Mouse (Mus musculus): ENCODE measurements around the gene Lrrc75a. TPM values are rescaled to one million over a fixed set of nuclear protein-coding genes. Genes with fewer than 3 reads are reported as not detected.
A peak's percentile ranks its signal among the peaks of the same experiment; 100 is the strongest.

Lrrc75a gene
- polyA plus RNA-seq, 1 experiment from 2014 or later = 18.4 TPM

- peak overlapping the region; percentile 89 for H3K27ac ChIP-seq
- H3K9me3 ChIP-seq = no peaks in the 10 kb centered on the region
- no peaks in the 10 kb centered on the region for H3K27me3 ChIP-seq
- H3K4me2 ChIP-seq = peak overlapping the region; percentile 55
- ATAC-seq (ENCODE audit: insufficient number of reproducible peaks, insufficient read depth, low FRiP score, low TSS enrichment, low read depth) = peak; percentile 76
- WGBS = 10% methylated on average over 19 of the region's 19 CpGs
- H3K9ac ChIP-seq = peak overlapping the region; percentile 72
- H3K4me1 ChIP-seq = peaks cover 23% of the 10 kb centered on the region
- H3K4me3 ChIP-seq = peak overlapping the region; percentile 31
- peaks cover 43% of the 10 kb centered on the region for H3K36me3 ChIP-seq
Observed at GRCm38 (mm10) chr11:62613657-62614365, 34.5 kb downstream of the Lrrc75a start.

- Histone ChIP-seq H3K27me3 (no peaks in the 10 kb centered on the region), H3K27ac (no peak overlapping the region), H3K9me3 (no peaks in the 10 kb centered on the region), H3K9ac (peak overlapping the region; percentile 72; the same call in 1 of the 2 replicates), H3K4me2 (no peak overlapping the region), H3K4me3 (no peak overlapping the region), H3K4me1 (peaks cover 23% of the 10 kb centered on the region), H3K36me3 (peaks cover 48% of the 10 kb centered on the region)
- WGBS = 50% methylated on average over 10 of the region's 10 CpGs
- no peak for ATAC-seq (ENCODE audit: insufficient number of reproducible peaks, insufficient read depth, low FRiP score, low TSS enrichment, low read depth)
Observed at GRCm38 (mm10) chr11:62612604-62613003, 35.7 kb downstream of the Lrrc75a start.

GRCm38 (mm10) chr11:62610304-62610703, 38.0 kb downstream of the Lrrc75a start:
- Histone ChIP-seq H3K4me3 (no peak overlapping the region), H3K9me3 (no peaks in the 10 kb centered on the region), H3K27ac (no peak overlapping the region), H3K4me2 (no peak overlapping the region), H3K27me3 (no peaks in the 10 kb centered on the region), H3K4me1 (peaks cover 43% of the 10 kb centered on the region), H3K36me3 (peaks cover 60% of the 10 kb centered on the region), H3K9ac (no peak overlapping the region)
- ATAC-seq (ENCODE audit: insufficient number of reproducible peaks, insufficient read depth, low FRiP score, low TSS enrichment, low read depth) = no peak
- 84% methylated on average over 6 of the region's 6 CpGs for WGBS

- WGBS = 82% methylated on average over 10 of the region's 10 CpGs
- Histone ChIP-seq H3K4me3 (no peak overlapping the region), H3K9me3 (no peaks in the 10 kb centered on the region), H3K27me3 (no peaks in the 10 kb centered on the region), H3K9ac (no peak overlapping the region), H3K4me1 (peaks cover 45% of the 10 kb centered on the region), H3K27ac (no peak overlapping the region), H3K4me2 (no peak overlapping the region), H3K36me3 (peaks cover 73% of the 10 kb centered on the region)
- no peak for ATAC-seq (ENCODE audit: insufficient number of reproducible peaks, insufficient read depth, low FRiP score, low TSS enrichment, low read depth)
Observed at GRCm38 (mm10) chr11:62608826-62609675, 39.3 kb downstream of the Lrrc75a start.

- Histone ChIP-seq H3K27ac (no peak overlapping the region), H3K9me3 (no peaks in the 10 kb centered on the region), H3K4me2 (no peak overlapping the region), H3K4me1 (peaks cover 38% of the 10 kb centered on the region), H3K36me3 (peaks cover 77% of the 10 kb centered on the region), H3K9ac (no peak overlapping the region), H3K27me3 (no peaks in the 10 kb centered on the region), H3K4me3 (no peak overlapping the region)
- WGBS = 92% methylated on average over 1 of the region's 1 CpGs
- no peak for ATAC-seq (ENCODE audit: insufficient number of reproducible peaks, insufficient read depth, low FRiP score, low TSS enrichment, low read depth)
Observed at GRCm38 (mm10) chr11:62607952-62608201, 40.4 kb downstream of the Lrrc75a start.

- no peak for ATAC-seq (ENCODE audit: insufficient number of reproducible peaks, insufficient read depth, low FRiP score, low TSS enrichment, low read depth)
- 62% methylated on average over 10 of the region's 10 CpGs for WGBS
- Histone ChIP-seq H3K36me3 (peaks cover 75% of the 10 kb centered on the region), H3K4me2 (no peak overlapping the region), H3K27me3 (no peaks in the 10 kb centered on the region), H3K9me3 (no peaks in the 10 kb centered on the region), H3K4me3 (no peak overlapping the region), H3K27ac (peak overlapping the region; percentile 58; the same call in 1 of the 2 replicates), H3K4me1 (peaks cover 33% of the 10 kb centered on the region), H3K9ac (no peak overlapping the region; the same call in 1 of the 2 replicates)
Observed at GRCm38 (mm10) chr11:62607170-62607951, 41.0 kb downstream of the Lrrc75a start.

GRCm38 (mm10) chr11:62606299-62607169, 41.8 kb downstream of the Lrrc75a start:
- Histone ChIP-seq H3K27me3 (no peaks in the 10 kb centered on the region), H3K4me2 (peak overlapping the region; percentile 67; the same call in 1 of the 2 replicates), H3K27ac (peak overlapping the region; percentile 58; the same call in 1 of the 2 replicates), H3K36me3 (peaks cover 69% of the 10 kb centered on the region), H3K9ac (peak overlapping the region; percentile 98; the same call in 1 of the 2 replicates), H3K9me3 (no peaks in the 10 kb centered on the region), H3K4me3 (no peak overlapping the region), H3K4me1 (peaks cover 38% of the 10 kb centered on the region)
- no peak for ATAC-seq (ENCODE audit: insufficient number of reproducible peaks, insufficient read depth, low FRiP score, low TSS enrichment, low read depth)
- WGBS = 61% methylated on average over 10 of the region's 10 CpGs

- Histone ChIP-seq H3K4me2 (peak overlapping the region; percentile 67), H3K9me3 (no peaks in the 10 kb centered on the region), H3K27ac (peak overlapping the region; percentile 96), H3K4me1 (peaks cover 38% of the 10 kb centered on the region), H3K9ac (peak overlapping the region; percentile 98), H3K36me3 (peaks cover 68% of the 10 kb centered on the region), H3K27me3 (no peaks in the 10 kb centered on the region), H3K4me3 (peak overlapping the region; percentile 13)
- 43% methylated on average over 10 of the region's 10 CpGs for WGBS
- no peak for ATAC-seq (ENCODE audit: insufficient number of reproducible peaks, insufficient read depth, low FRiP score, low TSS enrichment, low read depth)
Observed at GRCm38 (mm10) chr11:62605619-62606298, 42.6 kb downstream of the Lrrc75a start.

GRCm38 (mm10) chr11:62604886-62605618, 43.3 kb downstream of the Lrrc75a start:
- Histone ChIP-seq H3K36me3 (peaks cover 61% of the 10 kb centered on the region), H3K9ac (peak overlapping the region; percentile 98), H3K27ac (peak overlapping the region; percentile 96), H3K9me3 (no peaks in the 10 kb centered on the region), H3K4me2 (peak overlapping the region; percentile 67), H3K4me1 (peaks cover 38% of the 10 kb centered on the region), H3K27me3 (no peaks in the 10 kb centered on the region), H3K4me3 (peak overlapping the region; percentile 83)
- WGBS = 21% methylated on average over 3 of the region's 3 CpGs
- ATAC-seq (ENCODE audit: insufficient number of reproducible peaks, insufficient read depth, low FRiP score, low TSS enrichment, low read depth) = no peak

Measured in embryonic facial prominence, embryonic 13.5 days (tissue).